Mouse (Mus musculus): ENCODE measurements around the gene Prpf39.

The Prpf39 gene

GRCm38 (mm10) chr12:65036190-65036870, at the start of gene Prpf39:
TSS of gene Prpf39 (plus strand) at chr12:65036333.
- DNase-seq: peak; percentile 93

- DNase-seq: no peak
These were observed 28.4 kb upstream of the Prpf39 start for GRCm38 (mm10) chr12:65007725-65008124.

GRCm38 (mm10) chr12:65022842-65023241, 13.3 kb upstream of the Prpf39 start:
- no peak for DNase-seq

GRCm38 (mm10) chr12:65035839-65036189, 319 bp upstream of the Prpf39 start:
- no peak for DNase-seq

GRCm38 (mm10) chr12:65036892-65037545, 886 bp downstream of the Prpf39 start:
- no peak for DNase-seq

GRCm38 (mm10) chr12:65037546-65037937, 1.4 kb downstream of the Prpf39 start:
- no peak for DNase-seq

GRCm38 (mm10) chr12:65048799-65049198, 12.7 kb downstream of the Prpf39 start:
- no peak for DNase-seq

GRCm38 (mm10) chr12:65058203-65058602, 22.1 kb downstream of the Prpf39 start:
- no peak for DNase-seq

- no peak for DNase-seq
These were observed 24.9 kb downstream of the Prpf39 start for GRCm38 (mm10) chr12:65061082-65061481.

GRCm38 (mm10) chr12:65065241-65065640, 29.1 kb downstream of the Prpf39 start:
- DNase-seq: no peak

GRCm38 (mm10) chr12:65066234-65066633, 30.1 kb downstream of the Prpf39 start:
- DNase-seq: no peak

GRCm38 (mm10) chr12:65068409-65068808, 32.3 kb downstream of the Prpf39 start:
- no peak for DNase-seq

- no peak for DNase-seq
These were observed 36.9 kb downstream of the Prpf39 start for GRCm38 (mm10) chr12:65072911-65073610.

GRCm38 (mm10) chr12:65073611-65074178, 37.6 kb downstream of the Prpf39 start, which contains the start of gene Fkbp3:
TSS of gene Fkbp3 (minus strand) at chr12:65074007.
- peak; percentile 98 for DNase-seq

- no peak for DNase-seq
These were observed 38.5 kb downstream of the Prpf39 start for GRCm38 (mm10) chr12:65074651-65075050.

GRCm38 (mm10) chr12:65075085-65075732, 39.1 kb downstream of the Prpf39 start, which contains the start of gene Fancm:
TSS of gene Fancm (plus strand) at chr12:65075603.
- peak; percentile 94 for DNase-seq

GRCm38 (mm10) chr12:65075733-65076310, 39.7 kb downstream of the Prpf39 start:
- no peak for DNase-seq

- no peak for DNase-seq
These were observed 40.8 kb downstream of the Prpf39 start for GRCm38 (mm10) chr12:65076906-65077305.

- DNase-seq: no peak
These were observed 72.6 kb downstream of the Prpf39 start for GRCm38 (mm10) chr12:65108746-65109145.

- no peak for DNase-seq
These were observed 75.4 kb downstream of the Prpf39 start for GRCm38 (mm10) chr12:65111503-65111902.

GRCm38 (mm10) chr12:65112811-65113210, 76.7 kb downstream of the Prpf39 start:
- no peak for DNase-seq

Data from lung, postnatal 10 days (tissue).